Mouse (Mus musculus): ENCODE results near the gene Ptprb. TPM values are rescaled to one million over a fixed set of nuclear protein-coding genes. Genes with fewer than 3 reads are reported as not detected.

Ptprb gene
- total RNA-seq, 2 experiments from 2014 or later, result 37.8 to 56.6 TPM

GRCm38 (mm10) chr10:116296439-116296838 lies 21.1 kb downstream of the Ptprb start:
- no peak for DNase-seq

- DNase-seq, result no peak
Measured at GRCm38 (mm10) chr10:116297854-116298253, 22.5 kb downstream of the Ptprb start.

- peak; percentile 5 to 22 for DNase-seq
Measured at GRCm38 (mm10) chr10:116300824-116301223, 25.5 kb downstream of the Ptprb start.

GRCm38 (mm10) chr10:116301258-116301657 lies 25.9 kb downstream of the Ptprb start:
- peak; percentile 53 to 68 for DNase-seq

GRCm38 (mm10) chr10:116304355-116304754 lies 29.0 kb downstream of the Ptprb start:
- DNase-seq, result no peak

- no peak for DNase-seq
Measured at GRCm38 (mm10) chr10:116309460-116309859, 34.1 kb downstream of the Ptprb start.

GRCm38 (mm10) chr10:116310516-116311210 lies 35.3 kb downstream of the Ptprb start:
- no peak for DNase-seq

GRCm38 (mm10) chr10:116319246-116319645 lies 43.9 kb downstream of the Ptprb start:
- DNase-seq, result peak; percentile 80 to 89

GRCm38 (mm10) chr10:116329086-116329485 lies 53.8 kb downstream of the Ptprb start:
- DNase-seq, result no peak

GRCm38 (mm10) chr10:116330458-116330857 lies 55.1 kb downstream of the Ptprb start:
- peak; percentile 80 to 85 for DNase-seq

- DNase-seq, result no peak
Measured at GRCm38 (mm10) chr10:116330961-116331510, 55.7 kb downstream of the Ptprb start.

GRCm38 (mm10) chr10:116333666-116334065 lies 58.3 kb downstream of the Ptprb start:
- no peak for DNase-seq

GRCm38 (mm10) chr10:116334120-116334519 lies 58.8 kb downstream of the Ptprb start:
- DNase-seq, result no peak

GRCm38 (mm10) chr10:116335328-116335727 lies 60.0 kb downstream of the Ptprb start:
- no peak for DNase-seq

GRCm38 (mm10) chr10:116341194-116341593 lies 65.9 kb downstream of the Ptprb start:
- DNase-seq, result no peak

- no peak for DNase-seq
Measured at GRCm38 (mm10) chr10:116346618-116347184, 71.4 kb downstream of the Ptprb start.

GRCm38 (mm10) chr10:116349004-116349403 lies 73.7 kb downstream of the Ptprb start:
- DNase-seq, result no peak

GRCm38 (mm10) chr10:116350532-116350931 lies 75.2 kb downstream of the Ptprb start:
- DNase-seq, result no peak

GRCm38 (mm10) chr10:116354372-116354771 lies 79.0 kb downstream of the Ptprb start:
- DNase-seq, result no peak

- DNase-seq, result no peak
Measured at GRCm38 (mm10) chr10:116362181-116362580, 86.9 kb downstream of the Ptprb start.

GRCm38 (mm10) chr10:116362645-116363044 lies 87.3 kb downstream of the Ptprb start:
- DNase-seq, result no peak

GRCm38 (mm10) chr10:116364759-116365158 lies 89.4 kb downstream of the Ptprb start:
- no peak for DNase-seq

- no peak for DNase-seq
Measured at GRCm38 (mm10) chr10:116370991-116371725, 95.8 kb downstream of the Ptprb start.
